Mouse (Mus musculus) heart, embryonic 10.5 days (tissue): ENCODE data around the gene Cfd. TPM values are rescaled to one million over a fixed set of nuclear protein-coding genes. Genes with fewer than 3 reads are reported as not detected.

Experiments
- DNase-seq: peaks from one replicate; pipeline ENCODE4 v3.0.0-alpha.2; 2017; ENCODE audit warnings: low spot score
- H3K27ac ChIP-seq: fragments of 300-500 bp; sonication (generic); 2 replicates; pipeline ENCODE4 v1.5.1; 2016; ENCODE audit warnings: mild to moderate bottlenecking
- H3K27me3 ChIP-seq: fragments of 300-500 bp; sonication (generic); 2 replicates; pipeline ENCODE4 v1.6.1; 2016; ENCODE audit warnings: mild to moderate bottlenecking; ENCODE audit not compliant: poor library complexity, insufficient read depth, severe bottlenecking
- H3K36me3 ChIP-seq: fragments of 300-500 bp; sonication (generic); 2 replicates; pipeline ENCODE4 v1.6.1; 2016; ENCODE audit warnings: mild to moderate bottlenecking, moderate library complexity
- H3K4me1 ChIP-seq: fragments of 300-500 bp; sonication (generic); 2 replicates; pipeline ENCODE4 v1.6.1; 2016; ENCODE audit warnings: mild to moderate bottlenecking
- H3K4me3 ChIP-seq: fragments of 300-500 bp; sonication (generic); 2 replicates; pipeline ENCODE4 v1.5.1; 2016; ENCODE audit warnings: mild to moderate bottlenecking, moderate library complexity
- H3K9me3 ChIP-seq: fragments of 300-500 bp; sonication (generic); 2 replicates; pipeline ENCODE4 v1.6.1; 2016; ENCODE audit warnings: mild to moderate bottlenecking, moderate library complexity
- WGBS: fragments of 180-500 bp; shearing (Covaris S2); methylation state at CpG from one replicate; pipeline ENCODE4 v1.1.7; 2016; 5-methylcytosine and 5-hydroxymethylcytosine counted together
- polyA plus RNA-seq: library from polyadenylated mRNA; unstranded; fragments of >200 nt; fragmentation: Nextera tagmentation; extraction: Ambion mirVana; gene quantifications from 2 replicates; pipeline ENCODE4 v1.2.1, GENCODE M21; 2016

Cfd gene
- polyA plus RNA-seq, 1 experiment from 2014 or later, result not detected

- peaks cover 26% of the 10 kb centered on the region for H3K4me1 ChIP-seq
- peaks cover 69% of the 10 kb centered on the region for H3K36me3 ChIP-seq
- H3K9me3 ChIP-seq, result no peaks in the 10 kb centered on the region
- DNase-seq, result no peak
- WGBS, result 94% methylated on average over 10 of the region's 10 CpGs
- no peak overlapping the region for H3K4me3 ChIP-seq
- 0 out of 2 replicates have a peak overlapping the region, but pooled peaks have one; percentile 25 for H3K27ac ChIP-seq
- no peaks in the 10 kb centered on the region for H3K27me3 ChIP-seq
Measured at GRCm38 (mm10) chr10:79907415-79907814, 16.8 kb downstream of the Cfd start.

- Histone ChIP-seq H3K4me3 (peak within 1 kb of the TSS; percentile 86), H3K27me3 (no peaks in the 10 kb centered on the region), H3K27ac (peak within 1 kb of the TSS; percentile 100), H3K4me1 (peaks cover 29% of the 10 kb centered on the region), H3K36me3 (peaks cover 67% of the 10 kb centered on the region), H3K9me3 (no peaks in the 10 kb centered on the region)
- WGBS, result 2% methylated on average over 52 of the region's 52 CpGs
- peak; percentile 98 for DNase-seq
Measured at GRCm38 (mm10) chr10:79908167-79909091, 17.8 kb downstream of the Cfd start, which contains the start of gene Med16. Med16 (minus strand) TSS chr10:79908923.

- peaks cover 63% of the 10 kb centered on the region for H3K36me3 ChIP-seq
- no peaks in the 10 kb centered on the region for H3K27me3 ChIP-seq
- DNase-seq, result no peak
- peaks cover 38% of the 10 kb centered on the region for H3K4me1 ChIP-seq
- H3K27ac ChIP-seq, result peak overlapping the region; percentile 100
- H3K4me3 ChIP-seq, result peak overlapping the region; percentile 86
- H3K9me3 ChIP-seq, result no peaks in the 10 kb centered on the region
- WGBS, result 25% methylated on average over 14 of the region's 14 CpGs
Measured at GRCm38 (mm10) chr10:79909092-79909922, 18.7 kb downstream of the Cfd start.

GRCm38 (mm10) chr10:79910556-79910955, 19.9 kb downstream of the Cfd start, which contains the start of gene Gm26602:
Gm26602 (plus strand) TSS chr10:79910856.
- no peak for DNase-seq
- Histone ChIP-seq H3K27ac (no peak within 1 kb of the TSS), H3K4me3 (0 out of 2 replicates have a peak within 1 kb of the TSS, but pooled peaks have one; percentile 86), H3K4me1 (peaks cover 50% of the 10 kb centered on the region), H3K9me3 (no peaks in the 10 kb centered on the region), H3K36me3 (peaks cover 50% of the 10 kb centered on the region), H3K27me3 (no peaks in the 10 kb centered on the region)
- WGBS, result 94% methylated on average over 4 of the region's 4 CpGs

GRCm38 (mm10) chr10:79912412-79912811, 21.8 kb downstream of the Cfd start:
- Histone ChIP-seq H3K4me3 (no peak overlapping the region), H3K4me1 (peaks cover 61% of the 10 kb centered on the region), H3K9me3 (no peaks in the 10 kb centered on the region), H3K36me3 (peaks cover 32% of the 10 kb centered on the region), H3K27me3 (peaks cover 2% of the 10 kb centered on the region), H3K27ac (no peak overlapping the region)
- 57% methylated on average over 20 of the region's 20 CpGs for WGBS
- DNase-seq, result no peak

- DNase-seq, result no peak
- no peaks in the 10 kb centered on the region for H3K9me3 ChIP-seq
- H3K27ac ChIP-seq, result no peak overlapping the region
- H3K4me3 ChIP-seq, result 0 out of 2 replicates have a peak overlapping the region, but pooled peaks have one; percentile 9
- H3K27me3 ChIP-seq, result peaks cover 21% of the 10 kb centered on the region
- peaks cover 32% of the 10 kb centered on the region for H3K36me3 ChIP-seq
- 65% methylated on average over 11 of the region's 11 CpGs for WGBS
- H3K4me1 ChIP-seq, result peaks cover 66% of the 10 kb centered on the region
Measured at GRCm38 (mm10) chr10:79914131-79914947, 23.7 kb downstream of the Cfd start.

GRCm38 (mm10) chr10:79914948-79915596, 24.4 kb downstream of the Cfd start:
- H3K27me3 ChIP-seq, result peaks cover 28% of the 10 kb centered on the region
- no peak overlapping the region for H3K27ac ChIP-seq
- H3K4me1 ChIP-seq, result peaks cover 66% of the 10 kb centered on the region
- H3K36me3 ChIP-seq, result peaks cover 32% of the 10 kb centered on the region
- no peak overlapping the region for H3K4me3 ChIP-seq
- no peak for DNase-seq
- no peaks in the 10 kb centered on the region for H3K9me3 ChIP-seq
- WGBS, result 71% methylated on average over 7 of the region's 7 CpGs

GRCm38 (mm10) chr10:79916081-79916480, 25.4 kb downstream of the Cfd start:
- DNase-seq, result no peak
- 8% methylated on average over 8 of the region's 8 CpGs for WGBS
- H3K4me1 ChIP-seq, result peaks cover 76% of the 10 kb centered on the region
- peak overlapping the region; percentile 95 for H3K27ac ChIP-seq
- no peaks in the 10 kb centered on the region for H3K9me3 ChIP-seq
- peaks cover 38% of the 10 kb centered on the region for H3K27me3 ChIP-seq
- peak overlapping the region; percentile 88 for H3K4me3 ChIP-seq
- H3K36me3 ChIP-seq, result peaks cover 24% of the 10 kb centered on the region

GRCm38 (mm10) chr10:79916808-79917531, 26.3 kb downstream of the Cfd start, which contains the start of gene Kiss1r:
Kiss1r (plus strand) TSS chr10:79916971.
- Histone ChIP-seq H3K27me3 (peaks cover 47% of the 10 kb centered on the region), H3K9me3 (no peaks in the 10 kb centered on the region), H3K4me3 (peak within 1 kb of the TSS; percentile 88), H3K36me3 (peaks cover 15% of the 10 kb centered on the region), H3K27ac (peak within 1 kb of the TSS; percentile 95), H3K4me1 (peaks cover 84% of the 10 kb centered on the region)
- DNase-seq, result peak; percentile 95
- 3% methylated on average over 42 of the region's 42 CpGs for WGBS

GRCm38 (mm10) chr10:79917532-79918100, 27.0 kb downstream of the Cfd start:
- H3K27ac ChIP-seq, result peak overlapping the region; percentile 95; the same call in 1 of the 2 replicates
- H3K36me3 ChIP-seq, result peaks cover 9% of the 10 kb centered on the region
- no peak for DNase-seq
- no peaks in the 10 kb centered on the region for H3K9me3 ChIP-seq
- WGBS, result 62% methylated on average over 5 of the region's 5 CpGs
- H3K4me1 ChIP-seq, result peaks cover 79% of the 10 kb centered on the region
- peak overlapping the region; percentile 88 for H3K4me3 ChIP-seq
- H3K27me3 ChIP-seq, result peaks cover 54% of the 10 kb centered on the region
